Mouse (Mus musculus): Measurements from ENCODE around the gene Stip1. TPM values are rescaled to one million over a fixed set of nuclear protein-coding genes. Genes with fewer than 3 reads are reported as not detected.

Stip1 gene
- polyA plus RNA-seq, 1 experiment from 2014 or later, result 116 TPM

GRCm38 (mm10) chr19:6972247-6972917, 67.4 kb downstream of the Stip1 start:
- H3K4me3 ChIP-seq (replicated peaks), result no peak overlapping the region
- no peak overlapping the region for H3K9ac ChIP-seq
- no peak overlapping the region for H3K4me2 ChIP-seq
- 74% methylated on average over 13 of the region's 13 CpGs for WGBS (ENCODE audit: insufficient replicate concordance)
- H3K27ac ChIP-seq (replicated peaks), result no peak overlapping the region
- peaks cover 22% of the 10 kb centered on the region for H3K27me3 ChIP-seq
- no peak for ATAC-seq (ENCODE audit: insufficient read depth)
- H3K36me3 ChIP-seq (replicated peaks), result peaks cover 6% of the 10 kb centered on the region
- peaks cover 88% of the 10 kb centered on the region for H3K4me1 ChIP-seq (replicated peaks)
- no peaks in the 10 kb centered on the region for H3K9me3 ChIP-seq (replicated peaks)

DNA sequence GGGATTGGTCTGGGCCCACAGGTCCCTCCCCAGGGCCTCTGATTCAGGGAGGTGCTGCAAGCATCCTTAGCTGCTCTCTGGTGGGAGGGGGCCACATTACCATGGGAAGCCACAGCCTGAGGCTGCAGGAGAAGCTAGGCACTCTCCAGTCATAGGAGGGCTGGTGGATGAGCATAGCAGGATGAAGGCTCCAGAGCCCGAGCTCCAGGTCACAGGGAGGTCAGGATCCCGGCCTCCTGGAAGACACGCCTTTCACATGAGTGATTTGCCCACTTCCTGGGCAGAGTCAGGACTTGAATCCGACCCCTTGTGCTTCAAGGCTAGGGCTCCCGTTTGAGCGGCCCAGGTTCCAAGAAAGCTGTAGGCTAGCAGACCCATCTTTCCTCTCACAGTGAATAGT, 68.1 kb downstream of the Stip1 start:
- Histone ChIP-seq H3K4me2 (no peak overlapping the region), H3K9ac (no peak overlapping the region), H3K36me3 (replicated peaks) (0 out of 2 replicates have a peak, but pooled peaks cover 1% of the 10 kb centered on the region), H3K4me1 (replicated peaks) (peaks cover 90% of the 10 kb centered on the region), H3K27me3 (peaks cover 22% of the 10 kb centered on the region), H3K9me3 (replicated peaks) (no peaks in the 10 kb centered on the region), H3K27ac (replicated peaks) (no peak overlapping the region), H3K4me3 (replicated peaks) (no peak overlapping the region)
- WGBS (ENCODE audit: insufficient replicate concordance), result 69% methylated on average over 6 of the region's 6 CpGs
- ATAC-seq (ENCODE audit: insufficient read depth), result no peak

Other genes starting within 250 kb of the Stip1 start
- 6.3 TPM in 2 replicates for gene Rps6ka4, start 199.3 kb downstream of the Stip1 start, polyA plus RNA-seq (2015; fragmentation: Nextera tagmentation; extraction: Ambion mirVana)
- gene Ccdc88b, start 181.8 kb downstream of the Stip1 start, polyA plus RNA-seq (2015; fragmentation: Nextera tagmentation; extraction: Ambion mirVana), result 2.5 and 2.8 TPM in 2 replicates
- 59.7 and 67.9 TPM in 2 replicates for gene Trmt112, start 130.3 kb downstream of the Stip1 start, polyA plus RNA-seq (2015; fragmentation: Nextera tagmentation; extraction: Ambion mirVana)
- 144 and 151 TPM in 2 replicates for gene Prdx5, start 129.9 kb downstream of the Stip1 start, polyA plus RNA-seq (2015; fragmentation: Nextera tagmentation; extraction: Ambion mirVana)
- 3.8 and 4.9 TPM in 2 replicates for gene Esrra, start 118.2 kb downstream of the Stip1 start, polyA plus RNA-seq (2015; fragmentation: Nextera tagmentation; extraction: Ambion mirVana)
- 0.24 and 0.59 TPM in 2 replicates for gene Catsperz, start 114.6 kb downstream of the Stip1 start, polyA plus RNA-seq (2015; fragmentation: Nextera tagmentation; extraction: Ambion mirVana)
- gene Kcnk4, start 105.5 kb downstream of the Stip1 start, polyA plus RNA-seq (2015; fragmentation: Nextera tagmentation; extraction: Ambion mirVana), result 0.08 TPM in 1 of 2 replicates, not detected in the other
- gene Bad, start 98.1 kb downstream of the Stip1 start, polyA plus RNA-seq (2015; fragmentation: Nextera tagmentation; extraction: Ambion mirVana), result 25.5 and 26.1 TPM in 2 replicates
- gene Gpr137, start 97.5 kb downstream of the Stip1 start, polyA plus RNA-seq (2015; fragmentation: Nextera tagmentation; extraction: Ambion mirVana), result 7.4 TPM in 2 replicates
- 51.4 and 55.8 TPM in 2 replicates for gene Ppp1r14b, start 65.0 kb downstream of the Stip1 start, polyA plus RNA-seq (2015; fragmentation: Nextera tagmentation; extraction: Ambion mirVana)
- 5.9 and 6.8 TPM in 2 replicates for gene Plcb3, start 63.5 kb downstream of the Stip1 start, polyA plus RNA-seq (2015; fragmentation: Nextera tagmentation; extraction: Ambion mirVana)
- 88.3 and 101 TPM in 2 replicates for gene Fkbp2, start 59.5 kb downstream of the Stip1 start, polyA plus RNA-seq (2015; fragmentation: Nextera tagmentation; extraction: Ambion mirVana)
- 15.5 and 15.6 TPM in 2 replicates for gene Vegfb, start 52.3 kb downstream of the Stip1 start, polyA plus RNA-seq (2015; fragmentation: Nextera tagmentation; extraction: Ambion mirVana)
- gene Dnajc4, start 47.4 kb downstream of the Stip1 start, polyA plus RNA-seq (2015; fragmentation: Nextera tagmentation; extraction: Ambion mirVana), result 10.2 and 10.9 TPM in 2 replicates
- 9.5 and 10.4 TPM in 2 replicates for gene Nudt22, start 43.9 kb downstream of the Stip1 start, polyA plus RNA-seq (2015; fragmentation: Nextera tagmentation; extraction: Ambion mirVana)
- gene Trpt1, start 43.8 kb downstream of the Stip1 start, polyA plus RNA-seq (2015; fragmentation: Nextera tagmentation; extraction: Ambion mirVana), result 1.6 and 2.3 TPM in 2 replicates
- gene Fermt3, start 20.5 kb downstream of the Stip1 start, polyA plus RNA-seq (2015; fragmentation: Nextera tagmentation; extraction: Ambion mirVana), result 105 and 118 TPM in 2 replicates
- gene Macrod1, start 16.8 kb upstream of the Stip1 start, polyA plus RNA-seq (2015; fragmentation: Nextera tagmentation; extraction: Ambion mirVana), result 5.6 and 6.2 TPM in 2 replicates
- gene Flrt1, start 65.8 kb upstream of the Stip1 start, polyA plus RNA-seq (2015; fragmentation: Nextera tagmentation; extraction: Ambion mirVana), result 0.17 TPM in 2 replicates
- gene Otub1, start 166.3 kb upstream of the Stip1 start, polyA plus RNA-seq (2015; fragmentation: Nextera tagmentation; extraction: Ambion mirVana), result 53.7 and 58.4 TPM in 2 replicates
- gene Cox8a, start 177.6 kb upstream of the Stip1 start, polyA plus RNA-seq (2015; fragmentation: Nextera tagmentation; extraction: Ambion mirVana), result 485 and 535 TPM in 2 replicates
- gene Naa40, start 201.2 kb upstream of the Stip1 start, polyA plus RNA-seq (2015; fragmentation: Nextera tagmentation; extraction: Ambion mirVana), result 25.0 and 25.4 TPM in 2 replicates
- gene Rcor2, start 227.4 kb upstream of the Stip1 start, polyA plus RNA-seq (2015; fragmentation: Nextera tagmentation; extraction: Ambion mirVana), result 1.1 and 1.3 TPM in 2 replicates

Measured in liver, embryonic 15.5 days (tissue).